Mouse (Mus musculus): Measurements from ENCODE around the gene Mybbp1a.

The Mybbp1a gene

DNA sequence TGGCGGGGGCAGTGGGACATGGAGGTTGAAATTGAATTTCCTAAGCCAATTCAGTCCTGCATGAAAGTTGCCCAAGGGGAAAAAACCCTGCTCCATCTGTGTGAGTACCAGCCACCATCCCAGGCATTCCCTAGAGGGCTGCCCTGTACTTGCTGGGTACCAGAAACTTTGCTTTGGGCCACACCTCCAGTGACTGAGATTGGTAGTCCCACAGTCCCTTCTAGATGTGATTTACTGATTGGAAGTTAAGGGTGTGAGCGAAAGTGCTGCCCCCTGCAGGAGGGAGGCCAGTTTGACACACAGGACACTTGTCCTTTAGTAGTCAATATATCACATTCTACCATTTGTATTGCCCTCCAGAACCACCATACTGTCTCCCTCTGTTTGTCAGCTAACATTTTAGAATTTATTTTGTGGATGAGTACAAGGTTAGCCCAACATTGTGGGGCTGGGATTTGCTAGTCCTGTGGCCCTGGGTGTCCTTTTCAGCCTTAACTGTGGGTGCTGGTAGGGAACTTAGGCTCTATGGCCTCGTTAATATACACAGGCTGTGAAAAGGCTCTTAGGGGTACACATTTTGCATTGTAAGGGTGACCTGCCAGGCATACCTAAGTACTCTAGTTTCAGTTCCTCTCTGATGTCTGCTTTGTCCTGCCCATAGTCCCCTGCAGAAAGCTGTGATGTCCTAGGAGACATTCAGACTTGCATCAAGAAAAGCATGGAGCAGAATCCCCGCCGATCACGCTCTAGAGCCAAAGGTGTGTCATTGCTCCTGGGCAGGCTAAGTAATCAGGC, 5.4 kb downstream of the Mybbp1a start:
- no peak for DNase-seq (ENCODE audit: low spot score)

DNA sequence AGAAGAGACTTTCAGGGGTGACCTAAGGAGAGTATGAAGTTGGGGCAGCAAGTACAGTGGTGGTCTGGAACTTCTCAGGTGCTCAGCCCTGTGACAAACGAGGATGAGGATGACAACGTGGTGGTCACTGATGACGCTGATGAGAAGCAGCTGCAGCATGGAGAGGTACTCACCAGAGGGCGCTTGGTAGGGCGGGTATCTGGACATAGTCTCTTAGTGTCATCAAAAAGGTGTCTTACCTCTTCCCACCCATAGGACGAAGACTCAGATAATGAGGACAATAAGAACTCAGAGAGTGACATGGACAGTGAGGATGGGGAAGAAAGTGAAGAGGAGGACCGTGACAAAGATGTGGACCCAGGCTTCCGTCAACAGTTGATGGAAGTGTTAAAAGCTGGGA, 6.3 kb downstream of the Mybbp1a start:
- no peak for DNase-seq (ENCODE audit: low spot score)

DNA sequence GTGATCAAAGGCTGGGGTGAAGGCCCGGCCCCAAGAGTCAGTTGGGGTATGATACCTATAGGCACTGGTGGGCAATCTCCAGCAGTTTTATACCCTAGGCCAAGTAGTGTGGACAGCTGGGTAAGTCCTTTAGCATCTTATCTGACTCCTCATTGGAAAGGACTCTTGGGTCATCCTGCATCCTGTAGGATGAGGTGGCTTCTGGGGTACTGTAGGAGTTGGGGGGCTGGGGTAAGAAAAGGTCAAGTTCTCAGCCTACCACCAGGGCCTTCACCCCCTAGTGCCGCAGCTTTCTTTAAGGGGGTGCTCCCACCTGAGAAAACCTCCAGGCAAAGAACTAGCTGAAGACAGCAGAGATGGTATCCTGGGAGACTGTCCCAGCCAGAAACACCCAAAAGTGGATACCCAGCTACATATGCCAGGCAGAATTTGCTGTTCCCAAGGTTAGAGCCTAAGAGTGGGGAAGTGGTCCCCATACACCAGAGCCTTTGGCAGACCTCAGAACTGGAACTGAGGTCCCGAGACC, 11.0 kb downstream of the Mybbp1a start:
- DNase-seq (ENCODE audit: low spot score): no peak

DNA sequence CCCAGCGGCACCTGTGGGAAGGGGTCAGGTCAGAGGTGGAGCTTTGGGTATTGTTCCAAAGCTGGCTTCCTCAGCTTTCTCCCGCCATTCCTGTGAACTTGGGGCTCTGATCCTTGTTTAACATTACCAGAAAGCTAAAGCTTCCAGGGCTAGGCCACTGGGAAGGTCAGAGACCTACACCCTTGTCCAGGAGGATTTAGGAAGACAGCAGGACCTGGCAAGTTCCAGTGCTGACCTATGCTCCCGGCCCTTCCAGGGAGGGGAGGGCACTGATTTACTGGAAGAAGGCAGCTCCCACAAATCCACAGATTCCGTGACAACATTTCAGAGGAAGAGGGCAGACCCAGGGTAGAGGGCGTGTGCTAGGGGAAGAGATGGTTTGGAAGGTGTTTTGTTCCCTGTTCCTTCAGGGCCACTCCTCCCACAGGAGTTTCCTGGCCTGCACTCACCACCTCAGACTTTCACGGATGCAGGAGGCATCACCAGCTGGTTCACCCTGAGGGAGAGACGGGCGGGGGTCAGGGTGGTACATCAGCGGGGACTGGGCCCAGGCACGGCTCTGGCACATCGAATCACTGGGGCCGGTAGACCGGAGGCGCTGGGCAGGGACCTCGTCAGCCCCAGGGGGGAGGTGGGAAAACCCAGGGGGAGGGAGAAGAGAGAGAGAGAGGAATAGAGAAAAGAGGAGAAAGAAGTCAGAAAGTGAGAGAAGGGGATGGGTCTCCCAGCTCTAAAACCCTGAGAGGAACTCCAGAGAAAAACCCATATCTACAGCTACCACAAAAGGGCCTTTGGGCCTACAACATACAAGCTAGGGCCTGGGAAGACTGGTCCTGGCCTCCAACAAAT, 12.2 kb downstream of the Mybbp1a start:
- DNase-seq (ENCODE audit: low spot score): no peak

DNA sequence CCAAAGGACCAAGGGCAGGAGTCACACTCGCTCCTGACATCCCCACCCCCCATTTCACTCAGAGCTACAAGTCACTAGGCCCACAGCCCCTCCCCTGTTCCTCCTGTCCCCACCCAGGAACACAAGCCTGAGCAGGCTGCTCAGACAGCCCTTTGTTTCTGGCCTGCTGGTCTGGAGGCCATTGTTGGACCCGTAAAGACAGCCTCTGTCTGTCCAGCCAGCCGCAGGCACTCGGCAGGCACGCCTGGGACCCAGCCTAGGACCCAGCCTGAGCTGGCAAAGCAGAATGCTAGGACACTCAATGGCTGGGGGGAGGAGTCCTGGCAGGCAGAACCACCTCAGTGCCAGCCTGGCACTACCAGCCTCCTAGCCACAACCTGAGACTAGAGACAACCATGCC, 14.5 kb downstream of the Mybbp1a start:
- DNase-seq (ENCODE audit: low spot score): no peak

DNA sequence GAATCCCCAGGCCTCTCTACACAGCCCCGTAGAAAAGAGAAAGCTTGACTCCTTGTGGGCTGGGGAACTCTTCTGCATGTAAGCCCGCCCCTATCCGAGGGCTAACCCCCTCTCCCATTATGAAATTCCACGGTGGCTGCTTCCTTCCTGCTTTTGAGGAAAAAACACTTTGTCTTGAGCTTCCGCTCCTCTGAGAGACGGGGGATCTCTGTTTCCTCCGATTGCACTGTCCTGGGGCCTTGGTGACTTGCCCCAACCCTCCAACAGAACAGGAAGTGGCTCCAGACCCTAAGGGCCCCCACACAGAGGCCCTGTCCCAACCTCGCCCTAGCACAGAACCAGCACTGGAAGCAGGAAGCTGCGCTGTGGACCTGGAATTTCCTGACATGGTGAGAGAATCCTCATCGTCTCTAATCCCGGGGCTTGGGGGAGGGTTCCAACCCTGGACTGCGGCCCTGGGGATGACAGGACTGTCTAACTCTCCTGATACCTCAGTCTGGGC, 16.9 kb downstream of the Mybbp1a start:
- DNase-seq (ENCODE audit: low spot score): no peak

DNA sequence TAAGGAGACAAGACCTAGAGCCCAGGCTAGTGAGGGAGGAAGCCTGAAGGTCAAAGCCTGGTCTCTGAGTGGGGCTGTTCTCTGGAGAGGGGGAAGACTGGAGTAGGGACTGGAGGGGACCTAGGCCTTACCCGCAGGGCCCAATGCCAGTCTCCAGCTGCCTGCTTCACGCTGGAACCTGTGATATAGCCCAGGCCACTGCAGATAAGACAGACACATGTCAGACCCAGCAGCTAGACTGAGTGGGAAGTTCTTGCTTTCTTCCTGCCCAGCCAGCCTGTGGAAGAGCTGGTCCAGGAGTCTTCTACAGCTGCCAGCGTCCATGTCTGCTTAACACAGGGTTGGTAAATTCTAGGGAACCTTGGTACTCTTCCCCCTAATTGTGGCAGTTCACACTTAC, 17.3 kb downstream of the Mybbp1a start:
- no peak for DNase-seq (ENCODE audit: low spot score)

DNA sequence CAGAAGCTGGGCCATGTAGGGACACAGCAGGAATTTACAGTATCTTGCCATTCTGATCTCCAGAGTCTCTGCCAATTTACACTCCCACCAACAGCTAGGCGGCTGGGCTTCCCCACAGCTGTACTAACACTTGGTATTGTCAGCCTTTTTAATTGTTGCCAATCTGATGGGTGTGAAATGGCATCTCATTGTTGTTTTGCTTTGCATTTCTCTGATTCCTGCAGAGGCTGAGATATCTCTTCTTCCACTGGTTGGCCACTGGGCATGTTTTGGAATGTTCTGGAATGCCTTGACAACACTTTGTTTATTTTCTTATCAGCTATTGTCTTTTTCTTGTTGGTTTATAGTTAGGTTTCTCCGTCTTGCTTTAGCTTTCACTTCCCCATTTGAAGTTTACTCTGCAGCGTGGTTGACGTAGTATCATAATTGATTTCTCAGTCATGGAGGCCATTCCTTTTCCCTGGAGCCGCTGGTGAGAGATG, 20.4 kb downstream of the Mybbp1a start:
- DNase-seq (ENCODE audit: low spot score): no peak

DNA sequence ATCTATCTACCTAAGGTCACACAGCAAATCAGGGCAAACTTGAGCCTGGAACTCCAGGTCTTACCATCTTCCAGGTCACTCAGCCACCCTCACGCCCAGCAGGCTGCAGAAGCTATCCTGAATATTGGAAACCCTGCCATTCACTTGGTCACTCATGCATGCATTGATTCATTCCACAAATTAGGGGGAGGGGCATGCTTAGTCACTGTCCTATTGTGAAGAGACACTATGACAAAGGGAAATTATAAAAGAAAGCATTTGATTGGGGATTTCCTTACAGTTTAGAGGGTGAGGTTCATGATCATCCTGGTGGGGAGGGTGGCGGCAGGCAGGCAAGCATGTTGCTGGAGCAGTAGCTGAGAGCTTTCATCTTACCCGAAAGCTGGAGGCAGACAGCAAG, 23.7 kb downstream of the Mybbp1a start:
- no peak for DNase-seq (ENCODE audit: low spot score)

DNA sequence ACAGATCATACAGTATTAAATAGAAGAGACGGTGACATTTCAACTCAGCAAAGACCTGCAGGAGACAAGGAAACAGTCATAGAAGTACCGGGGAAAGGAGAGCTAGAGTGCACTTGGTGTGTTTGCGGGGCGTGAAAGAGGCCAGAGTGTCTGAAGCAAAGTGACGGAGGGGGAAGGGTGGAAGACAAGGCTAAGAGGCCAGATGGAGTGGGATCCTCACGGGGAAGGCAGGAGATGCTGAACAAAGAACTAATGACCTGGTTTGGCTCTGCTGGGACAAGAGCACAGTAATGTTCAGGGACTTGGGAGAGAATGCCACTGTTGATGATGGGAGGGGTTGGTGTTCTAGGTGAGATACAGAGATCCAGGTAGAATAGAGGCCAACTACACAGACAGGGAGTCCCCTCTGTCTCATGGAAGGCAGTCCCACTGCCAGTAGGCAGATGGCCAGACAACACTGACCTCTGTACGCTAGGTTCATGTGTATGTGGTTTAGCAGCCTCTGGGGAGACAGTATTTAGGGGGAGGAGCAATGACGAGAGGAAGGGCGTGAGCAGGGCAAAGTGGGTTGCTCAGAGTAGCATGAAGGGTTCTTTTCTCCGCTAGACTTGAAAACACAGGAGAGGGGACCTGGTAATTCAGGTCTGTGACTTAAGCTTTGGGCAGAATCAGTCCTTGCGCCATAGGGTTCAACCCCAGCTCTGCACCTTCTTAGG, 25.0 kb downstream of the Mybbp1a start:
- DNase-seq (ENCODE audit: low spot score): no peak

DNA sequence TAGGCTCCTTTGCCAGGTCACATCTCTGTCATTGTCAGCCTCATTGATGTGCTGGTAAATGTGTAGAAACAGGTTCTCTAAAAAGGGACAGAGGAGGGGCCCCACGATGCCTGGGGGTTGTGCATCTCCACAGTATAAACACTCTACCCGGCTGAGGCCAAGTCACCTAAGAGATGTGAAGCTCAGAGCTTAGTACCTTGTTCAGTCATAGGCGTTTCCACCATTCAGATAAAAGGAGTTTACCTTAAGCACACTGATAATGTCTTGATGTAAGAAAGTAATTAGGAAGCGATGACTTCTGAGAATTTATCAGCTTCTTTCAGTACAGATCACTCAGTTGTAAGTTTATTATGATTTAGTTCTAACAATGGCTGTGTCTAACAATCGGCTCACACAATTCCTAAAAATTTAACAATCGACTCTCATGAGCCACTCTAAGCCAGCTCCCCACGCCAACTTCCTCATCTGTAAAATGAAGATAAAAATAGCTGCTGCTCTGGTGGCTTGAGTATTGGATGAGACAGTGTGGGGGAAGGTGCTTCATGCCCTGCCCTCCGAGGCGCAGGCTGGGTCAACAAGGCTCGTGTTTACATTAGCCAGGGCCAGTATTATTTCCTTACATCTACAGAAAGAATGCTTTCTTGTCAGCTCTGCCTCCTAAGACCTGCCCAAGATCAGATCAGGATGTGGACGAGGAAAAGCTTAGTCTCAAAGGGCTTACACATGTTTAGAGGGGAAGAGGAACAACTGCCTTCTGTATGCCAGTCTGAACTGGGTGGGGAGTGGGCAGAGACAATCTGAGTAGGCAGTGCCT, 25.7 kb downstream of the Mybbp1a start:
- DNase-seq (ENCODE audit: low spot score): no peak

DNA sequence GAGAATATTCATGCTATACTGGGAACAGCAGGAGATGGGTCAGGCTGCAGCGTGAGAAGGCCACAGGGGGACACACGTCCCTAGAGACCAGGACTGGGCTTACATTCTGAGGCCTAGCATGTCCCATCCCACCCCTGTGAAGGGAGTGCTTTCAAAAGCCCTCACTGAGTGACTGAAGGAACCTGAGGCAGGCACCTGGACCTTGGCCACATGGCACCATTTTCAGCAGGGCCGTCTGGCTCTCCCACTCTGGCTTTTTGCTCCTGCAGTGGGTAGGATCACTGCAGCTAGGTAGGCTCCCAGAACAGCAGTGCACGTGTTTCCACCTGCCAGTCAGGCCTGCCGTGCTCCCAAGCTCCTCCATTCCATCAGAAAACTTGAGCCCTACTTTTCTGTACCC, 27.4 kb downstream of the Mybbp1a start:
- DNase-seq (ENCODE audit: low spot score): no peak

DNA sequence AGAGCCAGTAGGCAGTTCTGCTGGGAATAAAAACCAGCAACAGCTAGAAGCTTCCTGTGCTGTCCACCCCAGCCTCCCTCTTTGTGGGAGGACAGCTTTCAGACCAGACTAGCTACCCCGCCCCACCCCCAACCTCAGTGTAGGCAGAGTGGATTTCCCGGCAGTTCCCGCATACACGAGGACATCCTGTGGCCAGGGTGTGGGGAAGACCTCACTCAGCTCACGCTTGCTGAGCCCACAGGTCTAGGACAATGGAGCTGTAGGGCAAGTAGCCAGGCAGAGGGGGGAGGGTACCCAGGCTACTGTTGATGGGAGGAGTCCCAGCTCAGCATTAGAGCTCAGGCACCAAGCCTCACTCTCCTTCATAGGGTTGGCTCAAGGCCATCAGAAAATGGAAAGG, 28.1 kb downstream of the Mybbp1a start:
- no peak for DNase-seq (ENCODE audit: low spot score)

DNA sequence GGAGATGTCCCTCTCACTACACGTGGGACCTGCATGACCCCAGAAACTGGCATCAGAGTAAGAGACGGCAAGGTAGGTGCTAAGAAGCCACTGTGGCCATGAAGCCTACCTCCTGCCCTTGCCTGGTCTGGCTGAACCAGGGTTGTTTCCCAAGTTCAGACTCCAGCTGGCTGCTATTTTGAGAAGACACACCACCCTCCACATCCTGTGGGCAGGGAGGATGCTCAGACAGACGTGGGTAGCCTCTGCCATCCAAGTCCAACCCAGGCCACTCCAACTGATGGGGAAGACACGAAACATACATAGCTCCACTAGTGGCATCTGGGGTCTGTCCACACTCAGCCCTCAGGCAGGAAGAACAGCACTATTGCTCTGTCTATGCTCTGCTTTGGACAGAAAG, 28.8 kb downstream of the Mybbp1a start:
- no peak for DNase-seq (ENCODE audit: low spot score)

DNA sequence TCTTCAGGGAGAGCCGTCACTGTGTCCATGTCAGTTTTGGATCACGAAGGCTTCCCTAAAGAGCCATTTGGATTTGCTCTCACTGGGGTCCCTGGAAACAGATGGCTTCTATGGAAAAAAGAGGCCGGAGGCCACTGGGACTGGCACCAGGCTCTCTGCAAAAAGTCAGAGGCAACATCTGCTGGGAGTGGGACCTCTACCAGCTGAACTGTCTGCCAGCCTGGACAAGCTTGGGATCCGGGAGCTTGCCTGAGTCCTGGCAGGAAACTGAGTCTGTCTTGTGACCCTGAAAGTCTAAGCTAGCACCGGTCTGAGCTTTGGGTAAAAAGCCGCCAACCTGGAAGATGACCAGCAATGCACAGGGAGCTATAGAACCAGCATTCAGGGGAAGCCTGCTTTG, 30.2 kb downstream of the Mybbp1a start:
- DNase-seq (ENCODE audit: low spot score): no peak

DNA sequence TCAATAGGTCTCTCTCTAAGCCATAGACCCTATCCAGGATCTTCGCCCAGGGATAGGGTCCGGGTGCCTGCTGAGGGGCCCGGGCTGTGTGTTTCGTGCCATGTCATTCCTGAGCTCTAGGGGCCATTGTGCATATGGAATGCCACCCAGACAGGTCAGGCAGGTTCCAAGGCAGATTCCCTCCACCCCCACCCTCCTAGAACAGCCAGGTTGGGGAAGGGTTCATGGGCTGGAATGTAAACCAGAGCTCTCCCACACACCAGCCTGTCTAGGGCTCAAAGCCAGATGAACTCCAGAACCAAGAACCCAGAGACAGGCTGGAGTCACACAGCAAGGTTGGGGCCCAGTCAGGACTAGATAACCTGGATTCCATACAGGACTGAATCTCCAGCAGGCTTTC, 32.4 kb downstream of the Mybbp1a start:
- DNase-seq (ENCODE audit: low spot score): no peak

DNA sequence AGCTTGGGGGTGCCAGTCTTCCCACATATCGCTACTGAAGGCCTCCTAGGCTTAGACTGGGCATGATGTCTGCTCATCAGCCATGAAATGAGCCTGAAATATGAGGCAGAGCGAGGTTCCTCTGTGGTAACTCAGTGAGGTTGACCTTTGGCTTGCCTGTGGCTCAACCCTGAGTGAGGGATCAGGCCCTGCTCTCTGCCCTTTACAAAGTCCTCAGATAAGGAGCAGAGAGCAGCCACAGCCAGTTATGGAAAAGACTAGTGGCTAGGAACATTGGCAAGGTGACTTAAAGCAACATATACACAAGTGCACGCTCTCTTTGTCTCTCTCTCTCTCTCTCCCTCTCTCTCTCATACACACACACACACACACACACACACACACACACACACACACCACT, 33.8 kb downstream of the Mybbp1a start:
- DNase-seq (ENCODE audit: low spot score): no peak

DNA sequence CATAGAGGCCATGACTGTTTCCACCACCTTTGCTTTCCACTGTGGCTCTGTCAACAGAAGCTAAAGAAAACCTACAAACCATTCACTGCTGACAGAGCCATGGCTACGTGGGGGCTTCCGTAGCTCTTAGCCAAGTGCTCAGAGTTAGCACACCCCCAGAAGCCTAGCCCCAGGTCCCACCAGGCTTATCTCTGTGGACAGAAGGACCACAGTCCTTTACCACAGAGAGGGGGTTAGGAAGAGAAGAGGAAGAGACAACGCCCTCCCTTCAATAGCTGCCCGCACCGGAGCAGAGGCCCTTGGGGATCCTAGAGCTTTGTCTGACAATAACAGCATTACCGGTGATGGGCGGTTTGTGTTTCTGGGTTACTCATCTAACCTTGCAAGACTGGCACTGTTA, 34.3 kb downstream of the Mybbp1a start:
- DNase-seq (ENCODE audit: low spot score): no peak

DNA sequence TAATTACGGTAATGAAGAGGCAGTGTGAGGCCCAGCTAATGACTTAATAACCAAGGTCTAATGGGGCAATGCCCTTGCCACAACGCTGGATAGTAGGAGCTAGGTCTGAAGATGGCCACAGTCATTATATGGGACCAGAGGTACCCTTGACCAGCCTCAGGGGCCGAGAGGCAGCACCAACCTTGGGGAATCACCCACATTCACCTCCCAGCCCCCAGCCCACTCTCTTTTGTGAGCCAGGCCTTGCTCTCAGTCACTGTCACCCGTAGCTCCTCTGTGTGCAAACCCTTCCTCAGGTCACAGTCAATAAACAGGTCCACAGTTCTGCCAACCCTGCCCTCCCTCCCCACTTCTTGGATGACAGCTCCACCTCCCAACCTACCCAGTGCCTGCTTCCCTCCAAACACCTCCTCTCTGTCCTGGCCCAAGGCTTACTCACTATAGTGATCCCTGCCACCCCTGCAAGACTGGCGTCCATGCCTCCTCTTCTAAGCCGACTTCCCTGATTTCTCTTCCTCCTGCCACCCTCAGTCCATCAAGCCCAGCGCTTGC, 35.0 kb downstream of the Mybbp1a start:
- DNase-seq (ENCODE audit: low spot score): no peak

DNA sequence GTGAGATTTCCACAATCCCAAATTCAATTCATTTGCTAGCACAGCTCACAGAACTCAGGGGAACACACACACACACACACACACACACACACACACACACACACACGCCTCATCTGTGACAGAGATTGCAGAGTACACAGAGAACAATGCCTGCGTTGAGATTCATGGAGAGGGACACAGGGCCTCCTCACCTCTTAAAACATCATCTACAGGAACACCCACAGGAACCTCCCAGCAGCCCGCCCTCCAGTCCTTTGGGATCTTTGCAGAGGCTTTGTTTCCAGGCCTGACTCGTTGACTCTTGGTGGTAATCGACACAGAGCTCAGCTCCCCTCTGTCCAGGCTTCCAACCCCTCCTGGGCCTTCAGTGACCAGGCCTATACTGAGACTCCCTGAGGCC, 36.0 kb downstream of the Mybbp1a start:
- DNase-seq (ENCODE audit: low spot score): no peak

DNA sequence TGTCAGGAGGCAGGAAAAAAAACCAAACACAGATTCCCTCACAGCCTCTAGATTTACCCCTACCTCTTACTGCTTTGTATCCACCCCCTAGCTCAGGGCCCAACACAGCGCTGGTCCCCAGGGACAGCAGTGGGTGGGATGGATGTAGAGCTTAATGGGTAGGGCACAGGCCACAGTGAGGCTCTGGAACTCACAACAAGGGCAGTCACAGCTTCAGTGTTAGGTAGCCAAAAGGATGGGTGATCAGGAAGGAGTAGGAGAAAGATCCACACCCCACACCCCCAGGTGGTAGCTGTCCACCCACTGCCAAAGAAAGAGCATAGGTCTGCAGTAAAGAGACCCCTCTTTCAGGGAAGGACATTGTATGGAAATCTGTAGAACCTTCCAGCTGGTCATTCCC, 36.5 kb downstream of the Mybbp1a start:
- DNase-seq (ENCODE audit: low spot score): no peak
